Mouse (Mus musculus) right cerebral cortex, adult 2 months (tissue): ENCODE data around the gene Cenpe.

Experiments
- DNase-seq, 2 experiments: peaks; one replicate each; pipeline ENCODE4 v3.0.0; 2021 to 2022; ENCODE audit warnings: low spot score in 2 of 2

The Cenpe gene

GRCm38 (mm10) chr3:135280669-135281415 is 68.5 kb downstream of the Cenpe start, which contains the start of gene Bdh2:
TSS of gene Bdh2 (plus strand) at chr3:135281221.
- peak; percentile 86 for DNase-seq

GRCm38 (mm10) chr3:135281701-135282100 is 69.4 kb downstream of the Cenpe start:
- DNase-seq = no peak

DNA sequence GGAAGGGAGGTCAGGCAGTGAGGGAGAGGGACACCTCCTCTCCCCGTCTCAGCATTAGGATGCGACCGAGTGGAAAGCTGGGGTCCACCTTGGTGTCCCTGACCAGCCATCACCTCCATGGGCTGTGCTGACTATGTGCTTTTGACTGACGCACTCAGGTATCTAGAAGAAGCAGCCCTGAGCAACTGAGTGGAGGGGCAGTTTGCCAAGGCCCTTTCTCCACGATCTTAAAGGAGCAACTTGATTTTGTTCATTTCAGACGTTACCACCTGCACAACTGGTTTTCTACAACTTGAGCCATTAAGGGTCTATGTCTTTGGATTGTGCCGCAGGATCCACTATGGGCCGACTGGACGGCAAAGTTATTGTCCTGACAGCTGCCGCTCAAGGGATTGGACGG is 72.9 kb downstream of the Cenpe start:
- no peak for DNase-seq

GRCm38 (mm10) chr3:135285807-135286206 is 73.5 kb downstream of the Cenpe start:
- no peak for DNase-seq

- no peak for DNase-seq
Measured at GRCm38 (mm10) chr3:135288138-135288750, 75.9 kb downstream of the Cenpe start.

DNA sequence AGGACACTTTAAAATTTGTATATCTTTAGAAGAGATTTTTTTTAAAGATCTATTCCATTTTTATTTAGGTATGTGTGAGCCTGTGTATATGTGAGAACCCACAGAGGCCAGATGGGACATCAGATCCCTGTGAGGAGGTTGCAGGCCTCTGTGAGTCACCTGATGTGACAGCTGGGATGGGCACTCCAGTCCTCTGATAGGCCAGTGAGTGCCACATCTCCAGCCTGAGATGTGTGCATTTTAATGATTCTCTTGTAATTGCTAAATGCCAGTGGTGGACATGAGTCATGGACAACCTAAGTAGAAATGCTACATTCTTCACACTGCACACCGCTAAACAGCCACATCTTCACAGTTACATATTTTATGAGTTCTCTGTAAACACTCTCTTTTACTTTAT is 76.8 kb downstream of the Cenpe start:
- DNase-seq = no peak

DNA sequence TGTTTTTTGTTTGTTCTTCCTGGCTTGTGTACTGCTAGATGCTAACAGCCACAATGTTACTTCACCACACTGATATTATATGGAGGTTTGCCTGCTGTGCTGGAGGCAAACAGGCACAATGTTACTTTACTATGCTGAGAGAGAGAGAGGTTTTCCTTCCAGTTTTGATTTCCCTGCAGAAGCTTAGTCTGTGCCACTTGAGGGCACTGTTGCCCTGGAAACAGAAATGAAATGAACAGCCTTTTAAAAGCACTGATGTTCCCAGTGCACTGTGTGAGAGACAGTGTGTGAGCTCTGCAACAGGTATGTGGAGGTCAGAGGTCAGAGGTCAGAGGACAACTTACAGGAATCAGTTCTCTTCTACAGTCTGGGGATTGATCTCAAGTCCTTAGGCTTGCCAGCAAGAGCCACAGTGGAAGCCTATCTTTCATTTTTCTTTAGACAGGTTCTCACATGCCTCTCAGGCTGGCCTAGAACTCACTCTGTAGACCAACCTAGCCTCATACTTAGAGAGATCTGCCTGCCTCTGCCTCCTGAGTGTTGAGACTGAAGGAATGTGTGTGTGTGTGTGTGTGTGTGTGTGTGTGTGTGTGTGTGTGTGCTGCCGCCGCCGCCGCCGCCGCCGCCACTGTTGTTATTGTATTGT is 78.0 kb downstream of the Cenpe start:
- DNase-seq = peak; percentile 47 to 67

- no peak for DNase-seq
Measured at GRCm38 (mm10) chr3:135293703-135294102, 81.4 kb downstream of the Cenpe start.

- no peak for DNase-seq
Measured at GRCm38 (mm10) chr3:135295559-135295958, 83.2 kb downstream of the Cenpe start.

DNA sequence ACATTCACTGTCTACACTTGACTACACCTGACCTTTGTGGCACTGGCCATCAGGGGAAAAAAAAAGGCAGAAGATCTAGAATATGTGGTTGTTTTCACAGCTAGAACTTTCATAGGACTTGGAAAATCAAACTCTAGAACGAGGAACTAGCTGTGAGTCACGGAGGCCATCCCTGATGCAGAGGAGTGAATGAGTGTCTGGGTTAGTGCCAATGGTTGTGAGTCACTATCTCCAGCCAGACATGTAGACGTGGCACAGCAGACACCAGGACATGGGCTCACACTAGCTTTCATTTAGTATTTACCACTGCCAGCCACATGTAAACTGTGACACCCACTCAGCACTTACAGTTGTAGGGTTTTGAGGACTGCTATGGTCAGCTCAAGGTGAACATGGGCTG is 86.2 kb downstream of the Cenpe start:
- DNase-seq = peak; percentile 44 to 53

- DNase-seq = no peak
Measured at GRCm38 (mm10) chr3:135300081-135300480, 87.7 kb downstream of the Cenpe start.

GRCm38 (mm10) chr3:135304060-135304459 is 91.7 kb downstream of the Cenpe start:
- DNase-seq = no peak

DNA sequence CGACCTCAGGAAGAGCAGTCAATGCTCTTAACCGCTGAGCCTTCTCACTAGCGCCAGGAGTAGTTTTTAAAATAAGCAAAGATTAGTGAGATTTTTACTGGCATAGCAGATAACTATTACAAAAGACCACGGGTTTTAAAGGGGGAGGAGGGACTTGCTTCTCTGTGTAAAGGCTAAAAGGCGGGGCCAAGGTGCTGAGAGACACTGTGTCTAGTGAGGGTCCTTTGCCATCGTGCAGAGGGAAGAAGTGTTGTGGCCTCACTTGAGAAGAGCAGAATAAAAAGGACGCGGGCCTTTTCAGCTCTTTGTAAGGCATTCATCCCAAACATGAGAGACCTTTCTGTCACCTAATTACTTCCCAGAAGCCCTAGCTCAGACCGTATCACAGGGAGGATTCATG is 92.2 kb downstream of the Cenpe start:
- DNase-seq = no peak

DNA sequence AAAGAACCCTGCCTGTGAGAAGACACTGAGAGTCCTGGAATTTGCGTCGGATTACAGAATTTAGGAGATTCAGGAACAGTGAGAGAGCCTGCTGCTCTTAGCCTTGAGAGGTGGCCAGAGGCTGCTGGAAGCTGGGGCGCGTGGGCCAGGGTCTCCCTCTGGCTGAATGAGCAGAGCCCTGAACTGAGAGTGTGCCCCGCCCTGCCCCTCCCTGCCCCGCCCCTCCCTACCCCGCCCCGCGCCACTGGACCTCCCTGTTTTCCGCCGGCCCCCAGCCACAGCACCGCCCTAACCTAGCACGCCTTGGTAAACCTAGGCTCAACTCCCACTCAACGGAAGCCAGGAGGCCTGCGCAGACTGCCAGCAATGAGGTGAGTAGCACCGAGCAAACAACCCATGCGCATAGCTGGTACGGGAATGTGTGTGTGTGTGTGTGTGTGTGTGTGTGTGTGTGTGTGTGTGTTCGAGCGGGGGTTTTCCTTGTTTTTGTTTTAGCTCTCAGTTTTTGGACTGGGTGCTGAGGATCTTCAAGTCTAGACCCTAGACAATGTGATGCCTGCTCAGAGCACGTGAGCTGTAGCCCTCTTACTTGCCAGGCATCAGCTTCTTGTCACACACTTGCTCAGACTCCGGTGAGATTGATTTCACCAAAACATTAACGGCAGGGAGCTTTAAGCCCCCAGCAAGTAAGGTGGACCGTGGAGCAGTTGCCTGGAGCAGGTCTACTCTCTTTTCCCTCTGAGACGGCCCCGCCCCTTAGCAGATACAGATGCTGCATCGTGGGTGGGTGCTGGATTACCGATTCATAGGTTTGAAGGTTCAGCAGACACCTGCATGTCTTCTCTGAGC is 95.3 kb downstream of the Cenpe start, which contains the start of gene Slc9b2:
Slc9b2 (plus strand) TSS at position 290 of the 849 bp plus-strand sequence.
- DNase-seq = peak; percentile 34 to 37

- DNase-seq = no peak
Measured at GRCm38 (mm10) chr3:135312916-135313491, 100.7 kb downstream of the Cenpe start.

DNA sequence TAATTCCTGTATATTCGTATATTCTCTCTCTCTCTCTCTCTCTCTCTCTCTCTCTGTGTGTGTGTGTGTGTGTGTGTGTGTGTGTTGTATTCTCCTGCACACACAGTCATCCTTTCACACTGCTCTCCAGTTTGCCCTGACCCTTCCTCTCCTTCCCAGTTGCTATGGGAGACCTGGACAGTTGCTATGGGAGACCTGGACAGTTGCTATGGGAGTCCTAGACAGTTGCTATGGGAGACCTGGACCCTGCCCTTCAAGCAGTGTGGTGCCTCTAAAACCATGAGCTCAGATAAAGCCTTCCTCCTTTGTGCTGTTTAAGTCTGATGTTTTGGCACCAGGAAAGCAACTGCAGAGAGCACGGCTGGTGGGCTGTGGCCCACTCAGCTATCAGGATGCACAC is 101.4 kb downstream of the Cenpe start:
- no peak for DNase-seq

- no peak for DNase-seq
Measured at GRCm38 (mm10) chr3:135314811-135315210, 102.5 kb downstream of the Cenpe start.

DNA sequence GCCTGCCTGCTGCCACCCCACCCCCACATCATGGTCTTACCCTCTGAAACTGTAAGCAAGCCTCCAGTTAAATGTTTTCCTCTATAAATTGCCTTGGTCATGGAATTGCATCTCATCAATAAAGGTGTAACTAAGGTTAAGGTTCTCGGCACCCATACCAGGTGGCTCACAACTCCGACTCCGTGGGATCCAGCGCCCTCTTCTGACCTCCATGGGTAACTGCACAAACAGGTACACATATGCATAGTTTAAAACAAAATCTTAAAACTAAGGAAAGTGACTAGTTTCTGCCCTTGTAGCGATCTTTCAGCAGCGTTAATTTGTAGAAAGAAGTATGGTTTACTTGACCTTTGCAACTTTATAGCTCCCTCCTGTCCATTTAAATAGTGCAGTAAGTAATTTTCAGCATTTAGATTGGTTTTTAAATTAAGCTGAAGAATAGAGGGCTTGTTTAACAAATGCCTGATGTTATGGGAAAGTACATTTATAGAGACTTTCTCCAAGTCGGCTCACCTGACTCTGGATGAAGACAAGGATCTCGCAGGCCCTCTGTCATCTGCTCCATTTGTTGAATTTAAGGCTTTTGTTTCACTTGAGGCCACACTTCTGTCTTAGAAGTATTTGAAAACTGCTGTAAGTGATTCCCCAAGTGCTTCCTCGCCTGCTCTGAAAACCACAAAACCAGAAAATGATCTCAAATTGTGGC is 103.5 kb downstream of the Cenpe start:
- DNase-seq = no peak

DNA sequence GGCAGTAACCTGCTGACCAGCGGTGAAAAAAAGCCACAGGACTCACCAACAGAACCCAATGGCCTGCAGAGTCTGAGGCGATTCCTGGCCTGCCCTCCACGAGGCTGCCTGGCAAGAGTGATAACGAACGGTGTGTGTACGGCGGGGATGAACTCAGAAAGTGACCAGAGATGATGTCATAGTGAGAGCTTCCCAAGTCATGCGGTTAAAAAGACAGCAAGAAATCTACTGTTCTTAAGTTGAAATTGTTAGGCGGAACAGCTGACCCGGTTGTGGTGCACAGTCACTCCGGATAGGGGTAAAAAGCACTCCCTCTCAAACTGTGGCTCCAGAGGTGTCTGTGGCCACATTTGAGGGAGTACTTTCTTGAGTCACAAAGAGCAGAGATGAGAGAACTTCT is 106.0 kb downstream of the Cenpe start:
- no peak for DNase-seq
